ENCODE assay signal across 9 mouse cellular contexts in genomic region chr11:58302774-58303445, GRCm38 (mm10). TPM values are rescaled to one million over a fixed set of nuclear protein-coding genes. Genes with fewer than 3 reads are reported as not detected.
DNase-seq lines count a peak whose midpoint lies in the region; ATAC-seq and TF ChIP-seq lines count a peak whose summit lies in the region.
"Had no signal": no experiment of that assay in that cellular context is flagged by ENCODE, and none has a peak within 500 bp of the region (broad histone marks: within the 10 kb centered on the region; RNA-seq: fewer than 3 reads in every experiment).

No protein-coding gene starts in this region.

- peak overlapping the region; percentile 85 for H3K27ac ChIP-seq in layer of hippocampus, adult 2 months
- H3K27ac ChIP-seq in embryonic facial prominence, embryonic 10.5 days (replicated peaks): peak overlapping the region; percentile 85
- H3K27ac ChIP-seq in intestine, embryonic 16.5 days (ENCODE audit: low read length): peak overlapping the region; percentile 95
- H3K27ac ChIP-seq in neural tube, embryonic 13.5 days (replicated peaks): peak overlapping the region; percentile 87

- H3K4me2 ChIP-seq in intestine, embryonic 16.5 days (ENCODE audit: low read depth, low read length): peak overlapping the region; percentile 59
- peak overlapping the region; percentile 66 for H3K4me2 ChIP-seq in neural tube, embryonic 13.5 days

- H3K9me3 ChIP-seq in embryonic facial prominence, embryonic 10.5 days: no peaks in the 10 kb centered on the region
- no peaks in the 10 kb centered on the region for H3K9me3 ChIP-seq in intestine, embryonic 16.5 days (ENCODE audit: control insufficient read depth, low read length)
- H3K9me3 ChIP-seq in neural tube, embryonic 13.5 days: no peaks in the 10 kb centered on the region

- no peaks in the 10 kb centered on the region for H3K27me3 ChIP-seq in embryonic facial prominence, embryonic 10.5 days (replicated peaks; ENCODE audit: low read depth, poor library complexity, severe bottlenecking)
- no peaks in the 10 kb centered on the region for H3K27me3 ChIP-seq in intestine, embryonic 16.5 days (replicated peaks; ENCODE audit: control insufficient read depth, insufficient read depth, low read length)
- H3K27me3 ChIP-seq in neural tube, embryonic 13.5 days: no peaks in the 10 kb centered on the region

- no peak for TF ChIP-seq CTCF in layer of hippocampus, adult 2 months (conservative IDR thresholded peaks at IDR 0.05)

- peak overlapping the region; percentile 79 for H3K9ac ChIP-seq in intestine, embryonic 16.5 days (ENCODE audit: low read depth, low read length)
- peak overlapping the region; percentile 75 for H3K9ac ChIP-seq in neural tube, embryonic 13.5 days

- DNase-seq in layer of hippocampus, adult 2 months (ENCODE audit: low spot score in 2 of 2): no peak
- DNase-seq in layer of hippocampus, postnatal 14 days (ENCODE audit: low spot score in 2 of 2): no peak
- DNase-seq in embryonic facial prominence, embryonic 10.5 days (ENCODE audit: low spot score): peak; percentile 34
- no peak for DNase-seq in right cerebral cortex, postnatal 4 days
- DNase-seq in kidney, adult 18-20 months: no peak
- no peak for DNase-seq in urinary bladder, postnatal 36 days (ENCODE audit: low spot score in 2 of 2)

- H3K4me3 ChIP-seq in layer of hippocampus, adult 2 months: peak overlapping the region; percentile 56
- peak overlapping the region; percentile 65 for H3K4me3 ChIP-seq in embryonic facial prominence, embryonic 10.5 days
- peak overlapping the region; percentile 70 for H3K4me3 ChIP-seq in intestine, embryonic 16.5 days (ENCODE audit: low read length)
- peak overlapping the region; percentile 64 for H3K4me3 ChIP-seq in neural tube, embryonic 13.5 days

- no peaks in the 10 kb centered on the region for H3K36me3 ChIP-seq in embryonic facial prominence, embryonic 10.5 days (replicated peaks)
- H3K36me3 ChIP-seq in intestine, embryonic 16.5 days (ENCODE audit: control insufficient read depth, insufficient read depth, low read length): no peaks in the 10 kb centered on the region
- no peaks in the 10 kb centered on the region for H3K36me3 ChIP-seq in neural tube, embryonic 13.5 days

- ATAC-seq in intestine, embryonic 16.5 days: peak; percentile 66
- ATAC-seq in neural tube, embryonic 13.5 days (ENCODE audit: low read depth): peak; percentile 34

- WGBS in embryonic facial prominence, embryonic 10.5 days: under 1% methylated on average over 26 of the region's 26 CpGs
- 1% methylated on average over 26 of the region's 26 CpGs for WGBS in intestine, embryonic 16.5 days
- under 1% methylated on average over 26 of the region's 26 CpGs for WGBS in neural tube, embryonic 13.5 days

- peaks cover 30% of the 10 kb centered on the region for H3K4me1 ChIP-seq in embryonic facial prominence, embryonic 10.5 days
- peaks cover 19% of the 10 kb centered on the region for H3K4me1 ChIP-seq in intestine, embryonic 16.5 days (ENCODE audit: control insufficient read depth, insufficient read depth, low read length)
- peaks cover 26% of the 10 kb centered on the region for H3K4me1 ChIP-seq in neural tube, embryonic 13.5 days (replicated peaks)

RNA-seq across cellular contexts. Expression of gene Zfp692, which starts 4.0 kb away (rescaled TPM):
- 10 to 100 TPM; 29.2 to 30.9 TPM for total RNA-seq in layer of hippocampus, adult 2 months (2021)
- total RNA-seq in layer of hippocampus, postnatal 14 days (2021): 10 to 100 TPM; 20.1 to 20.2 TPM
- 27.7 and 29.7 TPM in 2 replicates for polyA plus RNA-seq in embryonic facial prominence, embryonic 10.5 days (2016; fragmentation: Nextera tagmentation; extraction: Ambion mirVana)
- 20.7 and 22.0 TPM in 2 replicates for polyA plus RNA-seq in intestine, embryonic 16.5 days (2015; fragmentation: Nextera tagmentation; extraction: Ambion mirVana)
- 25.6 and 26.9 TPM in 2 replicates for polyA plus RNA-seq in neural tube, embryonic 13.5 days (2015; fragmentation: Nextera tagmentation; extraction: Ambion mirVana)

RNA-seq across cellular contexts. Expression of gene Zfp672, which starts 27.2 kb away (rescaled TPM):
- total RNA-seq in layer of hippocampus, adult 2 months (2021): 10 to 100 TPM; 49.1 to 51.0 TPM
- total RNA-seq in layer of hippocampus, postnatal 14 days (2021): 10 to 100 TPM; 47.7 to 52.0 TPM
- polyA plus RNA-seq in embryonic facial prominence, embryonic 10.5 days (2016; fragmentation: Nextera tagmentation; extraction: Ambion mirVana): 24.7 and 27.1 TPM in 2 replicates
- 35.4 and 35.5 TPM in 2 replicates for polyA plus RNA-seq in intestine, embryonic 16.5 days (2015; fragmentation: Nextera tagmentation; extraction: Ambion mirVana)
- 35.5 and 39.5 TPM in 2 replicates for polyA plus RNA-seq in neural tube, embryonic 13.5 days (2015; fragmentation: Nextera tagmentation; extraction: Ambion mirVana)

RNA-seq across cellular contexts. Expression of gene Sh3bp5l, which starts 27.6 kb away (rescaled TPM):
- total RNA-seq in layer of hippocampus, adult 2 months (2021): 10 to 100 TPM; 52.9 to 56.2 TPM
- total RNA-seq in layer of hippocampus, postnatal 14 days (2021): 10 to 100 TPM; 67.1 to 69.3 TPM
- 40.7 and 44.3 TPM in 2 replicates for polyA plus RNA-seq in embryonic facial prominence, embryonic 10.5 days (2016; fragmentation: Nextera tagmentation; extraction: Ambion mirVana)
- 28.3 TPM in 2 replicates for polyA plus RNA-seq in intestine, embryonic 16.5 days (2015; fragmentation: Nextera tagmentation; extraction: Ambion mirVana)
- 46.2 and 47.4 TPM in 2 replicates for polyA plus RNA-seq in neural tube, embryonic 13.5 days (2015; fragmentation: Nextera tagmentation; extraction: Ambion mirVana)

RNA-seq across cellular contexts. Expression of gene 4930438A08Rik, which starts 28.3 kb away (rescaled TPM):
- not detected for total RNA-seq in layer of hippocampus, adult 2 months (2021)
- not detected for total RNA-seq in layer of hippocampus, postnatal 14 days (2021)
- 0.06 TPM in 1 of 2 replicates, not detected in the other for polyA plus RNA-seq in embryonic facial prominence, embryonic 10.5 days (2016; fragmentation: Nextera tagmentation; extraction: Ambion mirVana)
- not detected in 2 replicates for polyA plus RNA-seq in intestine, embryonic 16.5 days (2015; fragmentation: Nextera tagmentation; extraction: Ambion mirVana)
- not detected in 2 replicates for polyA plus RNA-seq in neural tube, embryonic 13.5 days (2015; fragmentation: Nextera tagmentation; extraction: Ambion mirVana)
- total RNA-seq: adrenal gland, postnatal 36 days had no signal
